In the genomic region with DNA sequence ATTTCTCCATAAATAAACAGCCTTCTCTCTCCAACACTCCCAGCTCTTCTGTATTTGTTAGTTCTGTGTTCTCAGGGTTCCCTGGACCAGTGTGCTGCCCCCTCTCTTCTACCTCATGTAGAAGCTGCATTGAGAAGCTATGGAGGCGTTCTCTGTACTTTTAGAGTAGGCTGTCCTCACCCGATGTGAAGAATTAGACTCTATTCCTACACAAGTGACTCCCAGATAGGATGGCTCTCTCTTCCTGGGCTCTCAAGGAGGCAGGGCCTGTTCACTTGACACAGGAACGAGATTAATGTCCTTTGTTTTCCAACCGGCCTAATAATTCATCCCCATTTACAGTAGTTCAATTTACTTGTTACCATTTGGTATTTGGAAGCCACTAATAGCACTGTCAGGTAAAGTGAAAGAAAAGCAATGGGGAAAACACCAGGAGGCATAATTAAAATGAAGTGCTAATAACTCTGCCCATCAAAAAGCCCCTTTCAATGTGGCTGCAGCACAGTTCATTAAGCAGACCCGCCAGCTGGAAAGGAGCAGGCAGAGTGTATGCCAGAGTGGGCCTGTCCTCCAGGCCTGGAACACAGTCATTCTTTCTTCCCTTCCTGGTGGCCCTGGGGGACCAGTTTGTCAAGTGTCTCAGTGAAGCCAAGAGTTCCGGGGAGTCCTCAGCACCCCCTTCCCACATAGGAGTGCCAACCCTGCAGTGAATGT, we compare ENCODE assay signal across 8 mouse cellular contexts.
DNase-seq lines count a peak whose midpoint lies in the region; ATAC-seq lines count a peak whose summit lies in the region.
"Had no signal": no experiment of that assay in that cellular context is flagged by ENCODE, and none has a peak within 500 bp of the region (broad histone marks: within the 10 kb centered on the region; RNA-seq: fewer than 3 reads in every experiment).

No protein-coding gene starts in this region.

- no peaks in the 10 kb centered on the region for H3K9me3 ChIP-seq in forebrain, embryonic 14.5 days (replicated peaks; ENCODE audit: control insufficient read depth, low read length)
- H3K9me3 ChIP-seq: embryonic facial prominence, embryonic 13.5 days had no signal

- 0 out of 2 replicates have a peak, but pooled peaks cover 2% of the 10 kb centered on the region for H3K27me3 ChIP-seq in forebrain, embryonic 14.5 days (replicated peaks; ENCODE audit: control insufficient read depth, insufficient read depth, low read length)
- H3K27me3 ChIP-seq: embryonic facial prominence, embryonic 13.5 days had no signal

- intact Hi-C loops in heart, postnatal 36 days (cut with DNase I): no loop called here

- no peak overlapping the region for H3K4me3 ChIP-seq in forebrain, embryonic 14.5 days (ENCODE audit: low read depth, low read length)
- H3K4me3 ChIP-seq: embryonic facial prominence, embryonic 13.5 days had no signal

- H3K4me1 ChIP-seq in forebrain, embryonic 14.5 days (ENCODE audit: control insufficient read depth, insufficient read depth, low read length): peaks cover 4% of the 10 kb centered on the region; the same call in 1 of the 2 replicates
- H3K4me1 ChIP-seq: embryonic facial prominence, embryonic 13.5 days had no signal

- ATAC-seq in forebrain, embryonic 14.5 days: peak; percentile 96

- peak; percentile 9 for DNase-seq in lung, postnatal 10 days
- DNase-seq in lung, postnatal 14 days: no peak
- DNase-seq in forebrain, embryonic 14.5 days (ENCODE audit: low spot score): peak; percentile 85
- DNase-seq in heart, postnatal 36 days: peak; percentile 33 to 46
- peak; percentile 28 for DNase-seq in mesoderm, embryonic 11.5 days (ENCODE audit: low read depth, low spot score)
- DNase-seq in adrenal gland, postnatal 4 days (ENCODE audit: low spot score in 2 of 2): no peak
- no peak for DNase-seq in adrenal gland, adult (ENCODE audit: inconsistent age in 2 of 2, low spot score in 1 of 2)

- no peak overlapping the region for H3K27ac ChIP-seq in forebrain, embryonic 14.5 days (ENCODE audit: low read depth, low read length)
- H3K27ac ChIP-seq: embryonic facial prominence, embryonic 13.5 days had no signal

- no peak overlapping the region for H3K4me2 ChIP-seq in forebrain, embryonic 14.5 days (ENCODE audit: low read length)
- H3K4me2 ChIP-seq: embryonic facial prominence, embryonic 13.5 days had no signal

- no peaks in the 10 kb centered on the region for H3K36me3 ChIP-seq in forebrain, embryonic 14.5 days (ENCODE audit: control insufficient read depth, insufficient read depth, low read length)
- H3K36me3 ChIP-seq: embryonic facial prominence, embryonic 13.5 days had no signal

- H3K9ac ChIP-seq in forebrain, embryonic 14.5 days (ENCODE audit: low read length): no peak overlapping the region
- H3K9ac ChIP-seq: embryonic facial prominence, embryonic 13.5 days had no signal

- WGBS in forebrain, embryonic 14.5 days: 15% methylated on average over 6 of the region's 6 CpGs

Comparison
In these comparisons a context has a peak if more than half of its experiments do, and no peak if none do; other contexts are left out.
1. DNase-seq: peak in lung, postnatal 10 days (single experiment), forebrain, embryonic 14.5 days (single experiment), heart, postnatal 36 days (2 of 2) and mesoderm, embryonic 11.5 days (single experiment); none in lung, postnatal 14 days (single experiment), adrenal gland, postnatal 4 days (0 of 2) and adrenal gland, adult (0 of 2).